Mouse (Mus musculus): Measurements from ENCODE around the gene 2610021A01Rik. TPM values are rescaled to one million over a fixed set of nuclear protein-coding genes. Genes with fewer than 3 reads are reported as not detected.
"Not testable (repeated sequence)": the region's sequence is repeated elsewhere in the genome, so short reads cannot be mapped to it uniquely, and the experiment has no call there.

The 2610021A01Rik gene
- polyA plus RNA-seq (2014; fragmentation: Nextera tagmentation; extraction: Ambion mirVana), result 15.4 and 16.4 TPM in 2 replicates

GRCm38 (mm10) chr7:41599034-41599813, at the start of gene 2610021A01Rik:
Gene 2610021A01Rik (plus strand): TSS chr7:41599230.
- no peaks in the 10 kb centered on the region; the same call in 1 of the 2 replicates for H3K4me1 ChIP-seq (replicated peaks; ENCODE audit: control insufficient read depth, insufficient read depth, low read length)
- peak; percentile 97 for ATAC-seq (replicated peaks; ENCODE audit: low FRiP score, low TSS enrichment, low read depth)
- 0 out of 2 replicates have a peak within 1 kb of the TSS, but pooled peaks have one; percentile 33 for H3K27ac ChIP-seq (ENCODE audit: low read depth)
- DNase-seq (ENCODE audit: low spot score), result peak; percentile 89
- peak within 1 kb of the TSS; percentile 82 for H3K4me2 ChIP-seq (ENCODE audit: low read length)
- no peaks in the 10 kb centered on the region for H3K27me3 ChIP-seq (replicated peaks; ENCODE audit: control insufficient read depth, insufficient read depth, low read length)
- under 1% methylated on average over 41 of the region's 41 CpGs for WGBS
- no peaks in the 10 kb centered on the region for H3K36me3 ChIP-seq (ENCODE audit: control insufficient read depth, insufficient read depth, low read length)
- peak within 1 kb of the TSS; percentile 72 for H3K4me3 ChIP-seq (ENCODE audit: low read depth, low read length)
- peak within 1 kb of the TSS; percentile 60 for H3K9ac ChIP-seq (ENCODE audit: low read length)
- H3K9me3 ChIP-seq (ENCODE audit: control insufficient read depth, low read length), result no peaks in the 10 kb centered on the region

DNA sequence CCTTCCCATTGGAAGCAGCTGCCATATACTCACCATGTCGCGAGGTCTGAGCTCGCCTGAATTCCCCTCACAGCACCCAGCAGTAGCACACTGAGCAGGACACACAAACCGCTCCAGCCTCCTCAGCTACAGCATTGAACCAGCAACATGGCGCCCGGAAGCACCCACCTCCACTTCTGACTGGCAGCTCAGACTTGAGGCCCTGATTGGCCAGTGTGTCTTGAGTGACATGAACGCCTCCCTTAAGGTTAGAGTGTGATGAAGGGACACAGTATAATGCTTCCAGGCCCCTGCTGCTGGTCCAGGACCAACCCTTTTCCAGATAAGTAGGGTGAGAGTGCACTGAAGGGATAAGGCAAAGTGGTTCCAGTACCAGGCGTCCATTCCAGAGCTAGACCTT, 38.3 kb upstream of the 2610021A01Rik start:
- Histone ChIP-seq H3K4me2 (ENCODE audit: low read length) (no peak overlapping the region), H3K4me3 (ENCODE audit: low read depth, low read length) (no peak overlapping the region), H3K27me3 (replicated peaks; ENCODE audit: control insufficient read depth, insufficient read depth, low read length) (no peaks in the 10 kb centered on the region), H3K36me3 (ENCODE audit: control insufficient read depth, insufficient read depth, low read length) (no peaks in the 10 kb centered on the region), H3K4me1 (replicated peaks; ENCODE audit: control insufficient read depth, insufficient read depth, low read length) (no peaks in the 10 kb centered on the region), H3K9me3 (ENCODE audit: control insufficient read depth, low read length) (peaks cover 6% of the 10 kb centered on the region; the same call in 1 of the 2 replicates), H3K9ac (ENCODE audit: low read length) (no peak overlapping the region), H3K27ac (ENCODE audit: low read depth) (no peak overlapping the region)
- WGBS, result 70% methylated on average over 8 of the region's 8 CpGs
- no peak for ATAC-seq (replicated peaks; ENCODE audit: low FRiP score, low TSS enrichment, low read depth)
- DNase-seq (ENCODE audit: low spot score), result no peak

DNA sequence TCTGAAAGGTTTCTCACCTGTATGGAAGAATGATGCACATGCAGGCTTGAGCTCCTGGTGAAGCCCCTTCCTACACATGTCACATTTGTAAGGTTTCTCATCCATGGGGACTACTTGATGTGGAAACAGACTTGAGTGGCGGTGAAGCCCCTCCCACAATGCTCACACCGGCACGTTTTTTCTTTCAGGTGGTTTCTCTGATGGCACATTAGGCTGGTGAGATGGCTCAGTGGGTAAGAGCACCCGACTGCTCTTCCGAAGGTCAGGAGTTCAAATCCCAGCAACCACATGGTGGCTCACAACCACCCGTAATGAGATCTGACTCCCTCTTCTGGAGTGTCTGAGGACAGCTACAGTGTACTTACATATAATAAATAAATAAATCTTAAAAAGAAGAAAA, 25.5 kb upstream of the 2610021A01Rik start, which contains the start of gene Gm6871:
Gene Gm6871 (minus strand): TSS at position 101 of the 400 bp plus-strand sequence.
- not testable (repeated sequence) for H3K36me3 ChIP-seq (ENCODE audit: control insufficient read depth, insufficient read depth, low read length); H3K27me3 ChIP-seq (replicated peaks; ENCODE audit: control insufficient read depth, insufficient read depth, low read length); H3K4me3 ChIP-seq (ENCODE audit: low read depth, low read length); H3K4me2 ChIP-seq (ENCODE audit: low read length); H3K9me3 ChIP-seq (ENCODE audit: control insufficient read depth, low read length); DNase-seq (ENCODE audit: low spot score); H3K4me1 ChIP-seq (replicated peaks; ENCODE audit: control insufficient read depth, insufficient read depth, low read length); ATAC-seq (replicated peaks; ENCODE audit: low FRiP score, low TSS enrichment, low read depth); H3K9ac ChIP-seq (ENCODE audit: low read length); H3K27ac ChIP-seq (ENCODE audit: low read depth)
- 89% methylated on average over 6 of the region's 6 CpGs for WGBS

DNA sequence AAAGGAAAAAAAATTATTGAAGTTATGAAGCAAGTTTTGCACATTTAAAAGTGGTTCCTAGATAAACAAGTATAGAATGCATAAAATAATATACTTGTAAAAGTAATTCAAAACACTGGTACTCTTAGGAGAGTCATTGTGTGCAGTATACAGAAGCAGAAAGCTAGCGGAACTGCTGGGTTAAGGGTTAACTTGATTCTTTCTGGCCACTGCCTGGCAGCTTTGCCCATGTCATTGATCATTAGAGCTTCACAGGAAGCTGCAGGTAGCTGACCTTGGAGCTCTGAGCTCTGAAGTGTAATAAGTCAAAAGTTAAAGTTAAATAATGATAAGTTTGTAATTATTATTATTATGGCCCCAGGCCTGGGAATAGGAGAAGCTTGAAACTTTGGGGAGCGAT, 21.1 kb upstream of the 2610021A01Rik start:
- Histone ChIP-seq H3K4me1 (replicated peaks; ENCODE audit: control insufficient read depth, insufficient read depth, low read length) (no peaks in the 10 kb centered on the region), H3K4me2 (ENCODE audit: low read length) (no peak overlapping the region), H3K9me3 (ENCODE audit: control insufficient read depth, low read length) (no peaks in the 10 kb centered on the region), H3K36me3 (ENCODE audit: control insufficient read depth, insufficient read depth, low read length) (no peaks in the 10 kb centered on the region), H3K27ac (ENCODE audit: low read depth) (no peak overlapping the region), H3K9ac (ENCODE audit: low read length) (no peak overlapping the region), H3K27me3 (replicated peaks; ENCODE audit: control insufficient read depth, insufficient read depth, low read length) (no peaks in the 10 kb centered on the region), H3K4me3 (ENCODE audit: low read depth, low read length) (no peak overlapping the region)
- no peak for DNase-seq (ENCODE audit: low spot score)
- ATAC-seq (replicated peaks; ENCODE audit: low FRiP score, low TSS enrichment, low read depth), result no peak
- WGBS, result 88% methylated on average over 2 of the region's 2 CpGs

GRCm38 (mm10) chr7:41582028-41582427, 17.0 kb upstream of the 2610021A01Rik start:
- ATAC-seq (replicated peaks; ENCODE audit: low FRiP score, low TSS enrichment, low read depth) (no peak), DNase-seq (ENCODE audit: low spot score) (no peak)
- Histone ChIP-seq H3K4me3 (ENCODE audit: low read depth, low read length) (no peak overlapping the region), H3K4me2 (ENCODE audit: low read length) (no peak overlapping the region), H3K36me3 (ENCODE audit: control insufficient read depth, insufficient read depth, low read length) (no peaks in the 10 kb centered on the region), H3K9me3 (ENCODE audit: control insufficient read depth, low read length) (no peaks in the 10 kb centered on the region), H3K9ac (ENCODE audit: low read length) (no peak overlapping the region), H3K4me1 (replicated peaks; ENCODE audit: control insufficient read depth, insufficient read depth, low read length) (no peaks in the 10 kb centered on the region), H3K27ac (ENCODE audit: low read depth) (no peak overlapping the region), H3K27me3 (replicated peaks; ENCODE audit: control insufficient read depth, insufficient read depth, low read length) (no peaks in the 10 kb centered on the region)

- not testable (repeated sequence) for DNase-seq (ENCODE audit: low spot score); H3K4me1 ChIP-seq (replicated peaks; ENCODE audit: control insufficient read depth, insufficient read depth, low read length); H3K9me3 ChIP-seq (ENCODE audit: control insufficient read depth, low read length); H3K27me3 ChIP-seq (replicated peaks; ENCODE audit: control insufficient read depth, insufficient read depth, low read length); H3K36me3 ChIP-seq (ENCODE audit: control insufficient read depth, insufficient read depth, low read length); H3K27ac ChIP-seq (ENCODE audit: low read depth); ATAC-seq (replicated peaks; ENCODE audit: low FRiP score, low TSS enrichment, low read depth); H3K4me3 ChIP-seq (ENCODE audit: low read depth, low read length); H3K9ac ChIP-seq (ENCODE audit: low read length); H3K4me2 ChIP-seq (ENCODE audit: low read length)
These were observed 11.2 kb upstream of the 2610021A01Rik start for GRCm38 (mm10) chr7:41587831-41588230.

GRCm38 (mm10) chr7:41598615-41599014, 415 bp upstream of the 2610021A01Rik start:
- no peaks in the 10 kb centered on the region for H3K9me3 ChIP-seq (ENCODE audit: control insufficient read depth, low read length)
- no peaks in the 10 kb centered on the region; the same call in 1 of the 2 replicates for H3K4me1 ChIP-seq (replicated peaks; ENCODE audit: control insufficient read depth, insufficient read depth, low read length)
- DNase-seq (ENCODE audit: low spot score) (no peak), ATAC-seq (replicated peaks; ENCODE audit: low FRiP score, low TSS enrichment, low read depth) (0 out of 2 replicates have a peak, but pooled peaks have one; percentile 2)
- H3K4me3 ChIP-seq (ENCODE audit: low read depth, low read length), result peak overlapping the region; percentile 72
- H3K27ac ChIP-seq (ENCODE audit: low read depth), result no peak overlapping the region
- H3K9ac ChIP-seq (ENCODE audit: low read length), result peak overlapping the region; percentile 60
- 44% methylated on average over 5 of the region's 5 CpGs for WGBS
- peak overlapping the region; percentile 82 for H3K4me2 ChIP-seq (ENCODE audit: low read length)
- H3K36me3 ChIP-seq (ENCODE audit: control insufficient read depth, insufficient read depth, low read length), result no peaks in the 10 kb centered on the region
- no peaks in the 10 kb centered on the region for H3K27me3 ChIP-seq (replicated peaks; ENCODE audit: control insufficient read depth, insufficient read depth, low read length)

GRCm38 (mm10) chr7:41599932-41600548, 1.0 kb downstream of the 2610021A01Rik start:
- Histone ChIP-seq H3K9ac (ENCODE audit: low read length) (peak overlapping the region; percentile 60), H3K4me1 (replicated peaks; ENCODE audit: control insufficient read depth, insufficient read depth, low read length) (no peaks in the 10 kb centered on the region; the same call in 1 of the 2 replicates), H3K36me3 (ENCODE audit: control insufficient read depth, insufficient read depth, low read length) (no peaks in the 10 kb centered on the region), H3K27me3 (replicated peaks; ENCODE audit: control insufficient read depth, insufficient read depth, low read length) (no peaks in the 10 kb centered on the region), H3K4me3 (ENCODE audit: low read depth, low read length) (peak overlapping the region; percentile 72), H3K27ac (ENCODE audit: low read depth) (0 out of 2 replicates have a peak overlapping the region, but pooled peaks have one; percentile 33), H3K9me3 (ENCODE audit: control insufficient read depth, low read length) (no peaks in the 10 kb centered on the region), H3K4me2 (ENCODE audit: low read length) (peak overlapping the region; percentile 82)
- DNase-seq (ENCODE audit: low spot score), result peak; percentile 51
- no peak for ATAC-seq (replicated peaks; ENCODE audit: low FRiP score, low TSS enrichment, low read depth)
- WGBS, result 15% methylated on average over 3 of the region's 3 CpGs
